8 mouse cellular contexts compared by ENCODE assay signal in genomic region chr10:18545309-18545708, GRCm38 (mm10). TPM values are rescaled to one million over a fixed set of nuclear protein-coding genes. Genes with fewer than 3 reads are reported as not detected.
A peak's percentile ranks its signal among the peaks of the same experiment; 100 is the strongest.
DNase-seq lines count a peak whose midpoint lies in the region; ATAC-seq lines count a peak whose summit lies in the region.

No protein-coding gene starts in this region.

- peak overlapping the region; percentile 78 for H3K9ac ChIP-seq in heart, embryonic 11.5 days (ENCODE audit: low read depth, low read length)
- H3K9ac ChIP-seq in hindbrain, embryonic 11.5 days (ENCODE audit: low read depth, low read length): peak overlapping the region; percentile 66
- H3K9ac ChIP-seq in midbrain, embryonic 13.5 days (replicated peaks): peak overlapping the region; percentile 83

- H3K27me3 ChIP-seq in heart, embryonic 11.5 days (ENCODE audit: control insufficient read depth, insufficient read depth, low read length): no peaks in the 10 kb centered on the region
- no peaks in the 10 kb centered on the region for H3K27me3 ChIP-seq in hindbrain, embryonic 11.5 days (ENCODE audit: control insufficient read depth, insufficient read depth, low read length)
- peaks cover 16% of the 10 kb centered on the region; the same call in 1 of the 2 replicates for H3K27me3 ChIP-seq in midbrain, embryonic 13.5 days

- H3K4me1 ChIP-seq in heart, embryonic 11.5 days (ENCODE audit: control insufficient read depth, insufficient read depth, low read length): peaks cover 3% of the 10 kb centered on the region; the same call in 1 of the 2 replicates
- no peaks in the 10 kb centered on the region for H3K4me1 ChIP-seq in hindbrain, embryonic 11.5 days (replicated peaks; ENCODE audit: control insufficient read depth, insufficient read depth, low read length)
- H3K4me1 ChIP-seq in midbrain, embryonic 13.5 days (replicated peaks): peaks cover 15% of the 10 kb centered on the region

- peak overlapping the region; percentile 91 for H3K4me2 ChIP-seq in heart, embryonic 11.5 days
- peak overlapping the region; percentile 83 for H3K4me2 ChIP-seq in hindbrain, embryonic 11.5 days (replicated peaks; ENCODE audit: low read depth, low read length)
- H3K4me2 ChIP-seq in midbrain, embryonic 13.5 days (replicated peaks): peak overlapping the region; percentile 86

- 5% methylated on average over 13 of the region's 13 CpGs for WGBS in heart, embryonic 11.5 days (ENCODE audit: insufficient replicate concordance)
- 9% methylated on average over 13 of the region's 13 CpGs for WGBS in hindbrain, embryonic 11.5 days
- WGBS in midbrain, embryonic 13.5 days: 8% methylated on average over 13 of the region's 13 CpGs

- DNase-seq in heart, postnatal 36 days: no peak
- peak; percentile 9 for DNase-seq in ZHBTc4 (ENCODE audit: low read depth, low spot score)
- DNase-seq in hindbrain, embryonic 11.5 days (ENCODE audit: low spot score): peak; percentile 34
- DNase-seq in urinary bladder, postnatal 36 days (ENCODE audit: low spot score in 2 of 2): no peak
- DNase-seq in cerebellum, postnatal 36 days: no peak
- DNase-seq in left cerebral cortex, adult 9 months (ENCODE audit: low spot score in 2 of 2): no peak

- H3K27ac ChIP-seq in heart, embryonic 11.5 days (ENCODE audit: low read depth, low read length): no peak overlapping the region
- H3K27ac ChIP-seq in hindbrain, embryonic 11.5 days (ENCODE audit: low read depth, low read length): no peak overlapping the region
- no peak overlapping the region for H3K27ac ChIP-seq in midbrain, embryonic 13.5 days

- peak overlapping the region; percentile 71 for H3K4me3 ChIP-seq in heart, embryonic 11.5 days (ENCODE audit: low read depth, low read length)
- H3K4me3 ChIP-seq in hindbrain, embryonic 11.5 days (ENCODE audit: low read depth, low read length): peak overlapping the region; percentile 54
- peak overlapping the region; percentile 62 for H3K4me3 ChIP-seq in midbrain, embryonic 13.5 days (replicated peaks)

- H3K36me3 ChIP-seq in heart, embryonic 11.5 days (ENCODE audit: control insufficient read depth, insufficient read depth, low read length): no peaks in the 10 kb centered on the region
- no peaks in the 10 kb centered on the region for H3K36me3 ChIP-seq in hindbrain, embryonic 11.5 days (ENCODE audit: control insufficient read depth, insufficient read depth, low read length)
- H3K36me3 ChIP-seq in midbrain, embryonic 13.5 days: no peaks in the 10 kb centered on the region

- intact Hi-C loops in heart, postnatal 36 days (cut with DNase I): no loop called here

- ATAC-seq in heart, embryonic 11.5 days (replicated peaks; ENCODE audit: insufficient number of reproducible peaks, low FRiP score, low TSS enrichment): peak; percentile 56; the same call in 1 of the 2 replicates
- peak; percentile 23; the same call in 1 of the 2 replicates for ATAC-seq in hindbrain, embryonic 11.5 days (ENCODE audit: low FRiP score)
- ATAC-seq in midbrain, embryonic 13.5 days: peak; percentile 15

- H3K9me3 ChIP-seq in heart, embryonic 11.5 days (replicated peaks; ENCODE audit: control insufficient read depth, low read length): no peaks in the 10 kb centered on the region
- no peaks in the 10 kb centered on the region for H3K9me3 ChIP-seq in hindbrain, embryonic 11.5 days (ENCODE audit: control insufficient read depth, low read length)
- no peaks in the 10 kb centered on the region for H3K9me3 ChIP-seq in midbrain, embryonic 13.5 days

RNA-seq across cellular contexts. Expression of gene Hebp2, which starts 0.6 kb away (rescaled TPM):
- polyA plus RNA-seq in heart, embryonic 11.5 days (2014; fragmentation: Nextera tagmentation; extraction: Ambion mirVana): 19.9 and 21.5 TPM in 2 replicates
- 1 to 10 TPM in 1 of 2 experiments, under 1 TPM in 1; 0.95 to 1.2 TPM for total RNA-seq in heart, postnatal 36 days (2021)
- 16.5 and 18.8 TPM in 2 replicates for polyA plus RNA-seq in hindbrain, embryonic 11.5 days (2014; fragmentation: Nextera tagmentation; extraction: Ambion mirVana)
- polyA plus RNA-seq in midbrain, embryonic 13.5 days (2015; fragmentation: Nextera tagmentation; extraction: Ambion mirVana): 7.6 TPM in 2 replicates

Comparison
In these comparisons a context has a peak if more than half of its experiments do, and no peak if none do; other contexts are left out.
1. DNase-seq: peak in ZHBTc4 (single experiment) and hindbrain, embryonic 11.5 days (single experiment); none in heart, postnatal 36 days (0 of 2), urinary bladder, postnatal 36 days (0 of 2), cerebellum, postnatal 36 days (0 of 2) and left cerebral cortex, adult 9 months (0 of 2).
2. Peak in every context shown above with its lines, with median percentiles within 50 percentile points of each other: ATAC-seq, H3K4me2 ChIP-seq, H3K4me3 ChIP-seq and H3K9ac ChIP-seq.